Mouse (Mus musculus): ENCODE data around the gene Aqp5.

DNA sequence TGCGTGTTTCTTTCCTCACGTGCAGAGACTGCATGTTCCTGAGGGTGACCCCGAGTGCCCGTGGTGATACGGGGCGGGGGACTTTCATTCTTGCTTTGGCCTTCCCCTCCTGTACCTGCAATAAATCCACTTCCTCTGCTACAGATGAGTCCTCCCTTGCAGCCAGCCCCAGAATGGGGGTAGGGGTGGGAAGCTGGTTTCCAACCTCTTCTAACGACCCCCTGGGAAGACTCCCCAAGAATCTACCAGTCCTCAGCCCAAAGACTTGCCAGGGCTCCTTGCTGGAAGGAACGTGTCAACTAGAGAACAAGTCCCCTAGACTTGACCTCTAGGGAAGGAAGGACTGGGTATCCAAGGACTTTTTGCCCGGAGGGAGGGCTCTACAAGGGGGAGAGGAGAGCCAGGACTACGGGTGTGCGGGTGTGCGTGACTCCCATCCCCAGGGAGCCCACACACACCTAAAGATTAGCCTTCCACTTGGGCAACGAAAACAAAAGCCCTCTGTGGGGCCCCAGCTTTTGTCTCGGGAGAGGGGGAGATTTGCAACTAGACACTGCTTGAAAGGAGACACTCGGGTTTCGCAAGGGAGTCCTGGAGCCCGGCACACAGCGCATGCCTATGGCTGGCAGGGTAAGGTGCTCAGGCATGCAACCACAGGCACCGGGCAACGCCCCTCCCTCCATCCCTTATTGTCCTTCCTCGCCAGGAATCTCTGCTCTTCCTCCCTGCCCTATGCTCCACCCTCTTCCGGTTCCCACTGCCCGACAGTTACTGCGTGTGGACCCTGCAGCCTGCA, 6.0 kb upstream of the Aqp5 start:
- TF ChIP-seq CTCF (IDR thresholded peaks at IDR 0.05; ENCODE audit: low read depth, low read length) (no peak), POLR2A (IDR thresholded peaks at IDR 0.05; ENCODE audit: insufficient read depth, low read length) (no peak)

Data from ES-Bruce4 (cell line).